Mouse (Mus musculus): ENCODE results near the gene Slc47a2.

Slc47a2 gene

DNA sequence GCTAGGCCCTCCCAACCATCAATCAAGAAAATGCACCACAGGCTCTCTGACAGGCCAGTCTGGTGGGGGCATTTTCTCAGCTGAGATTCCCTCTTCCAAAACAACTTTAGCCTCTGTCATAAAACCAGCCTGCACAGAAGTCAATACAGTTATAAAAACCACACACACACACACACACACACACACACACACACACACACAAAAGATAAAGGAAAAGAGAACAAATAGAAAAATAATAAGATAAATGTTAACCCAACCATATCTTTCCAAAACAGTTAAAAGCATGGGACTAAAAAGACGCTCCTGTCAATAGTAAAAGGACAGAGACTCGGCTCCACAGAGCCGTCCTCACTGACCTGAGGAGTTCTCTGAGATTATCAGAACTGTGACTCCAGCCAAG is 66.2 kb downstream of the Slc47a2 start:
- DNase-seq, result no peak

DNA sequence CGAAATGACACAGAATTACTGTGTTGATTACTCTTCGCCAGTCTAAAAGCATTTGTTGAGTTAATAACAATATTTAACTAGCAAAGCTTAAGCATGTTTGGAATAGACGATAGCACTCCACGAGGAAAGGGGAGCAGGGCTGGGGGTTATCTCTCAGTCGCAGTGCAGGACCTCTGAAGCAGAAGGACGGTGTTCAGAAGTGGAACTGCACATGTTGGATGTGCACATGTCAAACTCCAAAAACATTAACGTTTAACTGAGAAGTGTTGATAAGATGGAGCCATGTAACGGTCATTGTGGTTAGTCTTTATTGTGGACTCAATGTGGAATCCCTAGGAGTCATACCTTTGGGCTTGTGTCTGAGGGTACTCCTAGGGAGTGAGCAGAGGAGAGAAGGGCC is 67.6 kb downstream of the Slc47a2 start:
- no peak for DNase-seq

DNA sequence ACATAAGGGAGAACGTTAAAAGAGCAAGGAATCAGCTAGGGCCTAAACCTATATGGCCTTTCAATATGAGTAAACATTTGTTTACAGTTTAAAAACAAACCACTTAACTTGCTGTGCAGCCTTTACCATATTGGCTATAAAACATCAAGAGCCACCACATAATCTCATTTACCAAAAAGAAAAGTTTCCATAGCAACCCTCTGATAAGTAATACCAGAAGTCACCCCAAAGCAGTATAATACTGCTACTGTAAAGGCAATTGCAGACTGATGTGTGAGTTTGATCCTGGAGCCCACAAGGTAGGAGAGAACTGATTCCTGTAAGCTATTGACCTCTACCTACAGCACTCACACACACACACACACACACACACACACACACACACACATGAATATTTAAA is 68.2 kb downstream of the Slc47a2 start:
- DNase-seq, result no peak

DNA sequence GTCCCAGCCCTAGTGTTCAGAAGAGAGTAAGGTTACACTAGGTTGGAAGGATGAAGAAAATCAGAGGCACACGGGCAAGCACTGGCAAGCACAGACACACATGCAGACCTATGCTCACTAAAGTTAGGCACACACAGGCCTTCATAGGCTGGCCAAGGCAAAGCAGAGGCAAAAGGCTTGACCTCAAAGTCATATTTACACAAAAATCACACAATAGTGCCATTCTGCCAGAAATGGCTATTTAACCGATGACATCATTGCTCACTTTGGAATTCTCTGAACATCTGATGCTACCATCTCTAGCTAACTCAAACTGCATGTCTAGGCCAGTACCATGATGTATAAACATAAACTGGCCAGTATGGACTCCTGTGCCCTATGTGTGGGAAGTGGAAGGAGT is 68.7 kb downstream of the Slc47a2 start:
- no peak for DNase-seq

DNA sequence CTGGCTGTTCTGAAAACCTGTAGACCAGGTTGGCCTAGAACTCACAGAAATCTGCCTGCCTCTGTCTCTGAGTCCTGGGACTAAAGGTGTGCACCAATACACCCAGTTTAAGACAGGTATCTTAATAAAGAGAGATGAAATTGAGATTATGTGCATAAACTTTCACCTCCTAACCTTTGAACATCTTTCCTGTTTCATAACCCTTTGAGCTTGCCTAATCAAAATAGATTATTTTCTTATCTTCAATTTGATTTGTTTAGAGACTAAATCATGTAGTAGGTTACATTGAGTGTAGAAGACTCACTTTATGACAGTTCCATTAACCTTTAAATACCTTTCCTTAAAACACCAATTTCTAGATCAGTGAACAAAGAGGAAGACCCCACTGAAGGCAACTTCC is 71.0 kb downstream of the Slc47a2 start:
- DNase-seq, result no peak

DNA sequence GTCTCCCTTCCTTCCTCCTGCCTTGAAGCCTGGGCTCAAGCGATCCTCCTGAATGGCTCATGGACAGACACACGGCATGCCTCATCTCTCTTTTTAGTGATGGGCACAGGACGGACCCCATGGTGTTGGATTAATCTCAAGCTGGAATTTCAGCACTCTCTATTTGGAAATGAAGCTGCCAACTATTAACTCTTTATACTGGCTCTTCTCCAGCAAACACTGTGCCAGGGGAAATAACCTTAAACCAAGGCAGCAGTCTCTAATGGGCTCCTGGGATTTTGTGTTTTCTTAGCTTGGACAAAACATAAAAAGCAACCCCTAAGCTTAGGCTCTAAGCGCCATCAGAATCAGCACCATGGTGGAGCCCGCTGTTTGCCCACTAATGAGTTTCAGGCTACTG is 72.3 kb downstream of the Slc47a2 start:
- DNase-seq, result no peak

DNA sequence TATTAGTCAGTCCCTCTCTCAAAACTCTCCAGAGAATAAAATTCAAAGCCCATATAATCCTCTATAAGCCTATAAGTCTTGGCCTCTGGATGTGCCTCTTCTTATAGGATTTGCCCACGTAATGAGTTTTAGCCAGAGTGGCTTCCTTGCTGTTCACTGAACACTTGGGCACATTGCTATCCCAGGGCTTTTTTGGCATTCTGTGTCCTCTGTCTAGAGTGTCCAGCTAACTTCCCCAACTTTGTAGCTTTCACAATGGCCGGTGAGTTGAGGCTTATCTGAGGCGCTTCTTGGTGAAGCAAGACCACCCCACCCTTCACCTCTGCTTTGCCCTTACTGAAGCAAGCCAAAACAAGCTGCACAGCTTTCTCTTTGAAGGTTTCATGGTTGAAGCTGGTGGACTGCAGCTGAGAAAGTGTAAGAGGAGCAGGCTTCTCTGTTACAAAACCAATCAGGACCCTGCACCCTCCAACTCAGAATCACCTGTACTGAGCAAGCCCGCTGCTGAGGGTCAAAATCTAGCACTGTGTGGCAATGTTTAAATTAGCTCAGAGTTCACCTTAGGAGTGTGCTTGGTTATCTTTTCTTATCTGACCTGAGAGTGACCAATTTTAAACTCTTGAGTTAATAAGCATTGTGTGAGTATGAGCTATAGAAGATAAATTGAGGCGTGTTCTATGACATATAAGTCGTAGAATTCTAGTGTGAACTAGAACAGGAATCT is 73.9 kb downstream of the Slc47a2 start:
- DNase-seq, result no peak

DNA sequence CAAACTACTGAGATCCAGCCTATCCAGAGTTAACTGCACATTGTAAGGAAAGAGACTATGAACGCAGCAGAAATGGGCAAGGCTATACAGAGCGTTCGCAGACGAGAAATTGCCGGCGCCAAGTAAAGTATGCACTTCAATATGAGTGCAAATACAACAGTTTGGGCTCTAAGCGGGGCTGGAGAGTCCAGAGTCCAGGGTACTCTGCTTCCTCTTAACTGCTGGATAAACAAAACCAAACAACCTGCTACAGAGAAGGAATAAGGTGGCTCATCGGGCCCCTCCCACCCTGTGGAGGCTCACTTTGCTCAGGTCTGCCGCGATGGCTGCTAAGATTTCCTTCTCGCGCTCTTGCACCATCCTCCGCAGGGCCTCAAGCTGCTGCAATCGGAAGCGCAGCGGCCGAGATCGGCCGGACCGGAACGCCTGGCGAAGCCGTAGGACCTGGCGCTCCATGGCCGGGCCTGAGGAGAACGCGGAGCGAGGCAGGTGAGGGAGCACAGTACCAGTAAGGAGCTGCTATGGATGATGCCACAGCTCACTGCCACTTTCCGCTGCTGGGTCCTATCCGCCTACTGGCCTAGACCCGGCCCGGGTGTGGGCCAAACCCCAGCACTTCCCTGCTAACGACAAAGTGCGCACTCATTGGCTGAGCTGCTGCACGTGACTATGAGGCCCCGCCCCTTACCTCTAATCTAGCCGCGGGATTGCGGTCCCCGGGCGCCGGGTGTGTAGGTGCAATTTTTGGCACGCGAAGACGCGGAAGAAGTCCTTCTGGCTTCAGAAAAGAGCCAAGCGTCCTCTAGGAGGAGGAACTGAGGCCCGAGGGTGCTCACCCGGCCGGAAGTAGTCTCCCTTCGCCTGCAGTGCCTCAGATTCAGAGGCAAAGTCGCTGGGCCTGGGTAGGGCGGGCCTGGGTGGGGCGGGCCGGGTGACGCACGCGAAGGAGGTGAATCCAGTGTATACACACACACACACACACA is 75.8 kb downstream of the Slc47a2 start, which contains the start of gene Aldh3a2:
Gene Aldh3a2 (minus strand): TSS at position 914 of the 983 bp plus-strand sequence.
- DNase-seq, result peak; percentile 97 to 98

DNA sequence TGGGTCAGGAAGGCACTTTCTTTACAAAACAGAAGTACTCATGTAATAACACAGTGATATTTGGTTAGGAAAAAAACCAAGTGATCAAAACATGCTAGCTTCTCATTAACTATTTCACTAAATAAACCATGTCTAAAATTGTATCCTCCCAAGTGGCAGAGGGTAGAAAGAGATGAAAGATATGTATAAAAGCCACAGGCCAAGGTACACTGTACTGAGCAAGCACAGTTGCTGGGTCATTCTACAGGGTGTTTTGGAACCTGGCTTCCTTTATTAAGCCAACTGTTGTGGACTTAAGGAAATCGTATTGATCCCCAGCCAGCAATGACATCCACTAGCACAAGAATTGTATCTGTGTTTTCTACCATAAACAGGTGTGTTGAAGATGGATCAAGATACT is 78.8 kb downstream of the Slc47a2 start:
- DNase-seq, result no peak

DNA sequence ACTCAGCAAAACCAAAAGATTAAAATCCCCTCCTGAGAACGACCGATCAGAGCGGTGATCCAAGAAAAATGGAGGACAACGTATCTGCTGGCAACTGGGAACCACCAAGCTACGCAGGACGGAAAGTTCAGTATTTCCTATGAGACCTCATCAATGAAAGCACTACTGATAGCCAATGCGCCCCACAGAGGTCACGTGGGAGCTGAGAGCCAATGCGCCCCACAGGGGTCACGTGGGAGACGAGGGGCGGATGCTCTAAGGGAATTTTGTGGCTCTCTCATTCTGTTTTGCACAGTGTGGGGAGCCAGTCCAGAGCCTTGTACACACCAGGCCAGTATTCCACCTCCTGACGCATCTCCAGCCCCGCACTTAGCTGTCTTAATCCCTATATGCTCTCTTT is 80.1 kb downstream of the Slc47a2 start:
- no peak for DNase-seq

DNA sequence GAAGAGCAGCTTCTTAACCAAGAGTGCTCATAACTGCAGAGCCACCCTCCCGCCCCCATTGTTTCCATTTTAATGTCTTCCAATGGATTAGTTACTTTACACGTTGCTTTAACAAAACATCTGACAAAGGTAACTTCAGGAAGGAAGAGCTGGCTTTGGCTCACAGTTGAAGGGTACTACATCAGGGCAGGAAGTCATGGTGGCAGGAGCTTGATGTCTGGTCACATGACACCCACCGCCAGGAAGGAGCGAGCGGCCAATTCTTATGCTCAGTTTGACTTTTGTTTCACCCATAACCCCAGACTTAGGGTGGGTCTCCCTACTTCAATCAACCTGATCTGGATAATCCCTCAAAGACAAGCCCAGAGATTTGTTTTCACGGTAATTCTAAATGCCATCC is 83.6 kb downstream of the Slc47a2 start:
- DNase-seq, result no peak

DNA sequence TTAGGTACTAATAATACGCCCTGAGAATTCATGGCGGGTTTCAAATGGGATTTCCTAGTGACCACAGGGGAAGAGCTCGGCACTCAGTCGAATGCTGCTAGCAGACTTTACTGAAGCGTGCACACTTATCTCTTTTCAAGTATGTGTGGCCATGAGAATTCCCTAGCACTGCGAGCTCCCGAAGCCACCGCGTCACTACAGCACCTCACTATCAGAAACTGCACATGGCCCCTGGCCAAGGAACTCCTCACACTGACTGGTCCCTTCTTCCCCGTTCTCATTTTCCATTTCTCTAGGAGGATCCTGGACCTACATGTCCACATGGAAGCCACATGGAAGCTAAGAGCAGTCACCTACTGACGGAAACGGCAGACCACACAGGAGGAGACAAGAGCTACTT is 89.9 kb downstream of the Slc47a2 start:
- no peak for DNase-seq

DNA sequence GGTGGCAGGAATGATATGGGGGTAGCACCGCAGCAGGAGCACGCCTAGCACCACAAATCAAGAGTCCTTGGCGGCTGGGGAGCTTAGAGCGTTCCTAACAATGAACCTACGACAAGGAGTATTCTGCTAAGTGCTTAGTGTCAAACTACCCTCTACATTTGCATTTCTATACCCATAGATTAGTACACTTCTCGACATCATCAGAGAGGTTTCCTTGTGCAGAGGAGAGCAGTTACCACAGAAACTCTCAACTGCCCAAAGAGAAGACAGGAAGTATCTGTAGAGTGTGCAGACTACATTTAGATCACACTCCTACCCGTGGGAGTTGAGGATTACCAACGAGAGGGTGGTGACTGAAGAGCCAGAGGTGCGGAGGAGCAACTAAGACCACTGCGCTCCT is 90.9 kb downstream of the Slc47a2 start:
- DNase-seq, result no peak

Data from lung, postnatal 4 days (tissue).